Mouse (Mus musculus): ENCODE measurements around the gene Lypd4.
"Not testable (repeated sequence)": the region's sequence is repeated elsewhere in the genome, so short reads cannot be mapped to it uniquely, and the experiment has no call there.

Lypd4 gene

GRCm38 (mm10) chr7:24869532-24870165 is at the start of gene Lypd4, which contains the start of gene Dmrtc2:
Gene Lypd4 (minus strand): TSS chr7:24869941.
Gene Dmrtc2 (plus strand): TSS chr7:24870057.
- DNase-seq (ENCODE audit: low read depth), result no peak

DNA sequence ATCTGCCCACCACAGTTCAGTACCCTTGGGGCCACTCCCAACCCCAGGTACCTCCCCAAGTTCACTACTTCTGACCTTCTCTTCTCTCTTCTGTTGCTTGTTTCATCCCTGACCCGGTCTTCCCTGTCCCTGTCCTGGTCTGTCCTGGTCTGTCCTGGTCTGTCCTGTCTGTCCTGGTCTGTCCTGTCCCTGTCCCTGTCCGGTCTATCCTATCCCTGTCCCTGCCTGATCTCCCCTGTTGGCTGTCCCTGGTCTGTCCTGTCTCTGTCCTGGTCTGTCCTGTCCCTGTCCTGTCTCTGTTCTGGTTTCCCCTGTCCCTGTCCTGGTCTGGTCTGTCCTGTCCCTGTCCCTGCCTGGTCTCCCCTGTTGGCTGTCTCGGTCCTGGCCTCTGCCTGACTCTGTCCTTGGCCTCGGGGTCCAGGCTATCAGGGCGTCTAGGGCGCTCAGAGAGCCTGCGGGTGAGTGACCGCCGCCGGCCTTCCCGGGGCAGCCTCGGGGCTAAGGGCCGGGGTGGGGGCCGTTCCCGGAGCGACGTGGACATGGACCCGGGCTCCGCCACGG is 49.1 kb upstream of the Lypd4 start:
- DNase-seq (ENCODE audit: low read depth), result no peak

GRCm38 (mm10) chr7:24912480-24912879 is 42.7 kb upstream of the Lypd4 start:
- no peak for DNase-seq (ENCODE audit: low read depth)

GRCm38 (mm10) chr7:24907211-24907748 is 37.5 kb upstream of the Lypd4 start:
- no peak for DNase-seq (ENCODE audit: low read depth)

GRCm38 (mm10) chr7:24906551-24906950 is 36.8 kb upstream of the Lypd4 start:
- DNase-seq (ENCODE audit: low read depth), result peak; percentile 47

DNA sequence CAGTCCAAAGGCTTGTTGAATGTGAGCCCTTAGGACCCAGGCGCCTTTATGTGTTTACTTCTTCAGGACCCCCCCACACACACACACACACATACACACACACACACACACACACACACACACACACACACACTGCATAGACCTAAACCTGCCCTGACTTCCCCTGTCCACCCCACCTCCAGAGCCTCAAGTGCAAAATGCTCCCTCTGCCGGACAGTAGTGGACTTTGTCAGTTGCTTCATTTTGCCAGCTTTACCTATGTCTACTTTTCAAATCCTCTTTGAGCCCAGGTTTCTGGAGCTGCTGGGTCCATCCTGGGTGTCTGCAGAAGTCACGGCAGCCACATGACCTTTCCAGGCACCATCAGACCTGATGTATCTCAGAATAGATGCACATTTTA is 35.2 kb upstream of the Lypd4 start:
- DNase-seq (ENCODE audit: low read depth), result peak; percentile 86

- DNase-seq (ENCODE audit: low read depth), result peak; percentile 99
Measured at GRCm38 (mm10) chr7:24904070-24904483, 34.3 kb upstream of the Lypd4 start.

- DNase-seq (ENCODE audit: low read depth), result no peak
Measured at GRCm38 (mm10) chr7:24903444-24903825, 33.7 kb upstream of the Lypd4 start.

- DNase-seq (ENCODE audit: low read depth), result peak; percentile 73
Measured at GRCm38 (mm10) chr7:24902630-24903443, 33.1 kb upstream of the Lypd4 start, which contains the start of gene Arhgef1. Gene Arhgef1 (plus strand): TSS chr7:24902912.

DNA sequence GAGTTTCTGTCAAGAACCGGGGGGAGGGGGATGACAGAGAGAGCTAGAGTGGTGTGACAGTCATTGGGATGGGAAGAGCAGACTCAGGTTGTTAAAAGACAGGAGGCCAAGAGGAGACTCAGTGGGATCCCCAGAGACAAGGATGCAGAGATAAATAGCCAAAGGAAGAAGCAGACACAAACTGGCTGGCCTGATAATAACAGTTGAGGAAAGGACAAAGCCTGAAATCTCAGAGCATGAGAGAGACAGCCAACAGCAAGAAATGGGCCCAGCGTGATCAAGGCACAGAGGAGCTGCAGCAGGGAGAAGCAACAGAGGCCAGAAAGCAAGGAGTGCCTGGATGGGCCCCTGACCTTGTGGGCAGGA is 32.5 kb upstream of the Lypd4 start:
- no peak for DNase-seq (ENCODE audit: low read depth)

- DNase-seq (ENCODE audit: low read depth), result no peak
Measured at GRCm38 (mm10) chr7:24901842-24902241, 32.1 kb upstream of the Lypd4 start.

DNA sequence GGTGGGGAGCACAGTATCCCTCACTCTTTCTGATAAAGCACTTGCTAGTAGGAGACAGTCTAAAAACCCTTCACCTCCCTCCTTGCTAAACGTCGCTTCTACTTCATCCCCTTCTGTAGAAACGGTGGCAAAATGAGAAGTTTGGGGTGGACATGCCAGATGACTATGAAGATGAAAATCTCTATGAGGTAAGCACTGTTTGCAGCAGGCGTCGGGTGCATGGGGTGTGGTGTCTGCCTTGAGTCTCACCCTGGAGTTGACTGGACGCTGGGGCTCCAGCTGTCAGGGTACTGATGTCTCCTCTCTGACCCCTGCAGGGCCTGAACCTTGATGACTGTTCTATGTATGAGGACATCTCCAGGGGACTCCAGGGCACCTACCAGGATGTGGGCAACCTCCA is 31.4 kb upstream of the Lypd4 start:
- DNase-seq (ENCODE audit: low read depth), result no peak

GRCm38 (mm10) chr7:24897959-24898358 is 28.2 kb upstream of the Lypd4 start:
- DNase-seq (ENCODE audit: low read depth), result no peak

DNA sequence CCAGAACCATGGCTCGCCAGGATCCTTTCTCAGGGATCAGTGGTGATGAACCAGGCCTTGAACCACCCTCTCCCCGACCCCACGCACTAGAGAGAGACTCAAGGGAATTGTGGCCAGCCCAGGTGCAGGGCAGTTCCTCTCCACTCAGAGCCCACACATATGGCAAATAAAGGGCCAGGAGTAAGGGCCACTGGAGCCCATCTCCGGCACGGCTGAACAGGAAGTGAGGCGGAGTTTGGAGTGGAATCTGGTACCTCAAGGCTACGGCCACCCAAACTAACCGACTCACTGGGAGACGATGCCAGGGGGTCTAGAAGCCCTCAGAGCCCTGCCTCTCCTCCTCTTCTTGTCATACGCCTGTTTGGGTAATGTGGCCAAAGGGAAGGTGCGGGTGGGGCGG is 27.5 kb upstream of the Lypd4 start, which contains the start of gene Cd79a:
Gene Cd79a, plus strand, starts transcription at position 158 of the 400 bp plus-strand sequence.
- no peak for DNase-seq (ENCODE audit: low read depth)

GRCm38 (mm10) chr7:24896269-24896668 is 26.5 kb upstream of the Lypd4 start:
- no peak for DNase-seq (ENCODE audit: low read depth)

DNA sequence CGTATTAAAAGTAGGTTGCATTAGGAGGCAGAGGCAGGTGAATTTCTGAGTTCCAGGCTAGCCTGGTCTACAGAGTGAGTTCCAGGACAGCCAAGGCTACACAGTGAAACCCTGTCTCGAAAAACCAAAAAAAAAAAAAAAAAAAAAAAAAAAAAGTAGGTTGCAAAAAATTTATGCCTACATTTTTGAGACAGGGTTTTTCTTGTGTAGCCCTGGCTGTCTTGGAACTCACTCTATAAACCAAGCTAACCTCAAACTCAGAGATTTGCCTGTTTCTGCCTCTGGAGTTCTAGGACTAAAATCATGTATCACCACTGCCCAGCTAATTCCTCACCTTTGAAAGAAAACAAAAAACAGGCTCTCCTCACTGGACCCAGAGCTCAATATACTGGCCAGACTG is 26.0 kb upstream of the Lypd4 start:
- DNase-seq (ENCODE audit: low read depth), result not testable (repeated sequence)

GRCm38 (mm10) chr7:24892125-24892583 is 22.4 kb upstream of the Lypd4 start:
- no peak for DNase-seq (ENCODE audit: low read depth)

GRCm38 (mm10) chr7:24891241-24892124 is 21.7 kb upstream of the Lypd4 start:
- no peak for DNase-seq (ENCODE audit: low read depth)

DNA sequence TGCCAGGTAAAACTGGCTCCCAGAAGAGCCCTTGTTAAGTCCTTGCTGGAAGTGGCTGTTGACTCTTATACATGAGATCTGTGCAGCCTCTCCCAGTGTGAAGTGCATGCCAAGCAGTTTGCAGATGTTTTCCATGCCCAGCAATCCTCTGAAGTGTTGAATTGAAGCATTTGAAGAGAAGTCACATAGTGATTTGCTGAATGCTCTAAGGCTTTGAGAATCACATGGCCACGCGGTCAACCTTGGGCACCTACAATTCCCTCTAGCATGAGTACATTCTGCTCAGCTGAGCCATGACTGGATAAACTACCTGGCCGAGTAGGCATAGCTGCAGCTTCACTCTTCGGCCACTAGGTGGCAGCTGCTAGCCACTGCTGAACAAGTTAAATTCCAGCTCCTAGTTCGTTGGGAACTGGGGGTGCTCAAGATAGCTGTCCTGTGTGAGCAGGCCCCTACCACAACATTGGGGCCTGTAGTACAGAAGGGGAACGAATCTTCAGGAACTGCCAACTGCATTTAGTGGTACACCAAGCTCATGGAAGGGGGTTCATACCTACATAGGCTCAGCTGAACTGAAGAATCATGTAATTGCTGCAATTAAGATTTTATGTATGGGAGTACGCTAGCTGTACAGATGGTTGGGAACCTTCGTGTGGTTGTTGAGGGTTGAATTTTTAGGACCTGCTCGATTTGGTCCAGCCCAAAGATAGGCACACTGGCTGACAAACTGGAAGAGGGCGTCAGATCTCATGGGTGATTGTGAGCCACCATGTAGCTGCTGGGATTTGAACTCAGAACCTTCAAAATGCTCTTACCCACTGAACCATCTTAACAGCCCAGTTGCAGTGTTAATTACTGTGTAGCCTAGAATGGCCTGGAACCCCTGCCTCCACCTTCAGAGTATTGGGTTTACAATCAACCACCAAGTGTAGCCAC is 20.8 kb upstream of the Lypd4 start:
- peak; percentile 91 for DNase-seq (ENCODE audit: low read depth)

GRCm38 (mm10) chr7:24889431-24890220 is 19.9 kb upstream of the Lypd4 start:
- no peak for DNase-seq (ENCODE audit: low read depth)
